Mouse (Mus musculus) liver, postnatal 0 days (tissue): ENCODE measurements at regions not wholly inside any gene's neighbourhood (a gene's known extent, or its start where the extent isn't known, plus 50 kb on each side); places are given as distances from the start of the nearest gene placed in this dataset.
A peak's percentile ranks its signal among the peaks of the same experiment; 100 is the strongest.

ENCODE experiments used
- ATAC-seq: fragments of 200-750 bp; cut with Nextera tagmentation; 2 replicates; pipeline ENCODE4 v1.8.0; 2017; ENCODE audit warnings: mild to moderate bottlenecking, moderate library complexity
- DNase-seq: peaks from one replicate; pipeline ENCODE4 v3.0.0-alpha.2; 2016
- H3K27ac ChIP-seq: fragments of 300-500 bp; sonication (generic); 2 replicates; pipeline ENCODE4 v1.5.1; 2014; ENCODE audit warnings: antibody characterized with exemption, moderate library complexity, mild to moderate bottlenecking, low read depth
- H3K27me3 ChIP-seq: fragments of 300-500 bp; sonication (generic); 2 replicates; pipeline ENCODE4 v1.6.1; 2014; ENCODE audit warnings: low read length, control low read depth, mixed read lengths; ENCODE audit not compliant: insufficient read depth
- H3K36me3 ChIP-seq: fragments of 300-500 bp; sonication (generic); replicated peaks from 2 replicates; pipeline ENCODE4 v1.6.1; 2014; ENCODE audit warnings: mild to moderate bottlenecking, control low read depth, low read length, moderate library complexity, mixed read lengths; ENCODE audit not compliant: insufficient read depth
- H3K4me1 ChIP-seq: fragments of 300-500 bp; sonication (generic); 2 replicates; pipeline ENCODE4 v1.6.1; 2014; ENCODE audit warnings: antibody characterized with exemption, mild to moderate bottlenecking, control low read depth; ENCODE audit not compliant: insufficient read depth
- H3K4me2 ChIP-seq: fragments of 300-500 bp; sonication (generic); 2 replicates; pipeline ENCODE4 v1.6.1; 2014; ENCODE audit warnings: low read depth, mild to moderate bottlenecking, low read length, moderate library complexity, mixed read lengths
- H3K4me3 ChIP-seq: fragments of 300-500 bp; sonication (generic); 2 replicates; pipeline ENCODE4 v1.5.1; 2014; ENCODE audit warnings: low read depth, low read length
- H3K9ac ChIP-seq: fragments of 300-500 bp; sonication (generic); replicated peaks from 2 replicates; pipeline ENCODE4 v1.6.1; 2014; ENCODE audit warnings: mild to moderate bottlenecking, moderate library complexity
- H3K9me3 ChIP-seq: fragments of 300-500 bp; sonication (generic); 2 replicates; pipeline ENCODE4 v1.6.1; 2016; ENCODE audit warnings: mild to moderate bottlenecking, control low read depth, low read length, mixed read lengths
- CTCF ChIP-seq: sonication (generic); IDR thresholded peaks from 2 replicates; pipeline ENCODE4 v1.5.1; 2016; ENCODE audit warnings: antibody characterized with exemption, low read depth
- EP300 ChIP-seq: IDR thresholded peaks from 2 replicates; pipeline ENCODE4 v1.6.1; 2016; ENCODE audit warnings: antibody characterized with exemption, low read depth, mild to moderate bottlenecking
- WGBS: fragments of 180-500 bp; shearing (Covaris S2); extraction: QIAGEN DNeasy Blood & Tissue Kit; methylation state at CpG from one replicate; pipeline ENCODE4 v1.1.7; 2014; ENCODE audit not compliant: insufficient replicate concordance; 5-methylcytosine and 5-hydroxymethylcytosine counted together

- TF ChIP-seq EP300 (no peak), CTCF (no peak)
- Histone ChIP-seq H3K9ac (no peak overlapping the region), H3K4me1 (no peaks in the 10 kb centered on the region), H3K9me3 (no peaks in the 10 kb centered on the region), H3K27ac (no peak overlapping the region), H3K27me3 (no peaks in the 10 kb centered on the region), H3K36me3 (no peaks in the 10 kb centered on the region), H3K4me2 (no peak overlapping the region), H3K4me3 (no peak overlapping the region)
- WGBS = 78% methylated on average over 10 of the region's 10 CpGs
- no peak for DNase-seq
- ATAC-seq = no peak
Measured at GRCm38 (mm10) chr7:73087496-73088185, 287.7 kb upstream of the Rgma start.

GRCm38 (mm10) chr7:73088321-73088720 is 287.0 kb upstream of the Rgma start:
- 77% methylated on average over 8 of the region's 8 CpGs for WGBS
- H3K27me3 ChIP-seq = no peaks in the 10 kb centered on the region
- TF ChIP-seq CTCF = no peak
- no peak for TF ChIP-seq EP300
- H3K9ac ChIP-seq = no peak overlapping the region
- no peak overlapping the region for H3K27ac ChIP-seq
- H3K4me1 ChIP-seq = no peaks in the 10 kb centered on the region
- no peak for DNase-seq
- no peaks in the 10 kb centered on the region for H3K9me3 ChIP-seq
- H3K36me3 ChIP-seq = no peaks in the 10 kb centered on the region
- ATAC-seq = no peak
- no peak overlapping the region for H3K4me2 ChIP-seq
- no peak overlapping the region for H3K4me3 ChIP-seq

- Histone ChIP-seq H3K27me3 (no peaks in the 10 kb centered on the region), H3K4me3 (no peak overlapping the region), H3K27ac (no peak overlapping the region), H3K4me2 (no peak overlapping the region), H3K36me3 (no peaks in the 10 kb centered on the region), H3K4me1 (no peaks in the 10 kb centered on the region), H3K9me3 (no peaks in the 10 kb centered on the region), H3K9ac (no peak overlapping the region)
- WGBS = 89% methylated on average over 3 of the region's 3 CpGs
- TF ChIP-seq EP300 (no peak), CTCF (no peak)
- ATAC-seq = no peak
- DNase-seq = no peak
Measured at GRCm38 (mm10) chr7:73091758-73092157, 283.6 kb upstream of the Rgma start.

- ATAC-seq = no peak
- Histone ChIP-seq H3K9me3 (no peaks in the 10 kb centered on the region), H3K27ac (no peak overlapping the region), H3K4me1 (no peaks in the 10 kb centered on the region), H3K4me2 (no peak overlapping the region), H3K36me3 (no peaks in the 10 kb centered on the region), H3K4me3 (no peak overlapping the region), H3K27me3 (no peaks in the 10 kb centered on the region), H3K9ac (no peak overlapping the region)
- DNase-seq = no peak
- TF ChIP-seq CTCF = 0 out of 2 replicates have a peak, but pooled peaks have one; percentile 9
- no peak for TF ChIP-seq EP300
- 42% methylated on average over 3 of the region's 3 CpGs for WGBS
Measured at GRCm38 (mm10) chr7:73094059-73094458, 281.2 kb upstream of the Rgma start.

- no peak for DNase-seq
- H3K27me3 ChIP-seq = no peaks in the 10 kb centered on the region
- H3K9me3 ChIP-seq = no peaks in the 10 kb centered on the region
- no peak overlapping the region for H3K9ac ChIP-seq
- H3K4me1 ChIP-seq = no peaks in the 10 kb centered on the region
- H3K4me3 ChIP-seq = no peak overlapping the region
- H3K4me2 ChIP-seq = no peak overlapping the region
- H3K36me3 ChIP-seq = no peaks in the 10 kb centered on the region
- no peak overlapping the region for H3K27ac ChIP-seq
- 61% methylated on average over 8 of the region's 8 CpGs for WGBS
- ATAC-seq = no peak
- TF ChIP-seq EP300 (no peak), CTCF (no peak)
Measured at GRCm38 (mm10) chr7:73118871-73119270, 256.4 kb upstream of the Rgma start.

- ATAC-seq = no peak
Measured at GRCm38 (mm10) chr7:73120276-73120675, 255.0 kb upstream of the Rgma start.

More at GRCm38 (mm10) chr7:73120276-73120675, 255.0 kb upstream of the Rgma start:
- no peak for DNase-seq
- no peaks in the 10 kb centered on the region for H3K27me3 ChIP-seq
- H3K9ac ChIP-seq = no peak overlapping the region
- H3K9me3 ChIP-seq = no peaks in the 10 kb centered on the region
- no peak overlapping the region for H3K27ac ChIP-seq
- H3K4me3 ChIP-seq = no peak overlapping the region
- H3K4me1 ChIP-seq = no peaks in the 10 kb centered on the region
- H3K36me3 ChIP-seq = no peaks in the 10 kb centered on the region
- 70% methylated on average over 9 of the region's 9 CpGs for WGBS
- no peak overlapping the region for H3K4me2 ChIP-seq
- TF ChIP-seq CTCF (no peak), EP300 (no peak)
